Mouse (Mus musculus): ENCODE measurements at regions not wholly inside any gene's neighbourhood (a gene's known extent, or its start where the extent isn't known, plus 50 kb on each side); places are given as distances from the start of the nearest gene placed in this dataset.

DNA sequence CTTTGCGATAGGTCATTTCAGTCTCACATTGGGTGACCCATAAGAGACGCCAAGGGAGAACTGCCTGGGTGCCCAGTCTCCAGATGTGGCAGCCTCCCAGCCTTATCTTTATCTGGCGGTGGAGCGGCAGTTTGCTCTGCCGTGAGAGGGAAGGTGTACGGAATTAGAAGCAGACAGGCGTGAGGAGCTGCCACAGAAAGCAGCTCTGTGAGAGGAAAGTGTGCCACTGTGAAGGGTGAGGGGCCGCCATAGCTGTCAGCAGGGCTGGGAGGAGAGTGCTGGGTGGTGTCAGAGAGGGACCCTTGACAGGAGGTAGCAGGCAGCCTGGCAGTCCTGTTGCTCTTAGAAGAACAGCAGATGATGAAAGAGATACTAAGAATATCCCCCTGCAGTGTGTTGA lies 375.0 kb downstream of the Cdh26 start:
- DNase-seq (ENCODE audit: low spot score), result no peak

GRCm38 (mm10) chr2:178821552-178821951 lies 391.2 kb downstream of the Cdh26 start:
- no peak for DNase-seq (ENCODE audit: low spot score)

- DNase-seq (ENCODE audit: low spot score), result no peak
Observed at GRCm38 (mm10) chr2:178830313-178830712, 400.0 kb downstream of the Cdh26 start.

- DNase-seq (ENCODE audit: low spot score), result no peak
Observed at GRCm38 (mm10) chr2:178834986-178835385, 404.7 kb downstream of the Cdh26 start.

- DNase-seq (ENCODE audit: low spot score), result no peak
Observed at GRCm38 (mm10) chr2:178838571-178838970, 408.2 kb downstream of the Cdh26 start.

GRCm38 (mm10) chr2:178840975-178841374 lies 410.6 kb downstream of the Cdh26 start:
- DNase-seq (ENCODE audit: low spot score), result no peak

DNA sequence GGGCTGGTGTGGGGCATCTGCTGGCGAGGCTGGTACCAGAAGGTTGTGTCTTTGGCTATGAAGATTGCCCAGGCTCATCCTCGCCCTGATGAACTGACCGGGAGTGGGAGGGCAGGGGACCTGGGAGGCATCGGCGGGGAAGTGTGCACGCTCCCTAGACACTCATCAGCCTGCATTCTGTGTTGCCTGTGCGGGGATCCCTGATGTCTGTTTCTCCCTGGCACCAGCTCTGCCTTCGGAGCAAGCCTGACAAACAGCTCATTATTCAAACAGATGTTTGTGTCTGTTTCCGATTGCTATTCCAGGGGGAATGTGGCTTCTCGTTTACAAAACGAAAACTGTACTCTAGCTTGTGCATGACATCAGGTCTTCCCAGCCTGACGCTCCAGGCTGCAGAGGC lies 412.3 kb downstream of the Cdh26 start:
- no peak for DNase-seq (ENCODE audit: low spot score)

DNA sequence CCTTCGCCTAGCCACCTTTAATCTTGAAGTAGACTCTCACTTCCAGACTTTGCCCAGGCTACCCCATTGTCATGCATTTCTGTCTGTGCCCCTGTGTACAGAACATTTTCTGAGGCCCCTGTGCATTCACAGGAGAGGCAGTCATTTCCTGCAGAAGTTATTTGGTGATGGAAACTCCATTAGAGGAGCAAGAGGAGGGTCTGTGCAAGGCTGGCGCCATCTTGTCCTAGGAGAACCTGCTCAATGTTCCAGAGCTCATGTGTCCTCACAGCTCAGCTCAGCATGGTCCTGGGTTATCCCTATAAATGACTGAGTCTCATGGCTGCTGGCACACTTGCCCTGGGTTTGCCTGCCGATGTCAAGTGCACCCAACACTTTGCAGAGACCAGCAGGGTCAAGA lies 413.1 kb downstream of the Cdh26 start:
- no peak for DNase-seq (ENCODE audit: low spot score)

GRCm38 (mm10) chr2:178844561-178844960 lies 414.2 kb downstream of the Cdh26 start:
- DNase-seq (ENCODE audit: low spot score), result no peak

GRCm38 (mm10) chr2:178850320-178850719 lies 420.0 kb downstream of the Cdh26 start:
- DNase-seq (ENCODE audit: low spot score), result no peak

- no peak for DNase-seq (ENCODE audit: low spot score)
Observed at GRCm38 (mm10) chr2:178850769-178851168, 420.4 kb downstream of the Cdh26 start.

GRCm38 (mm10) chr2:178854012-178854411 lies 423.7 kb downstream of the Cdh26 start:
- DNase-seq (ENCODE audit: low spot score), result no peak

DNA sequence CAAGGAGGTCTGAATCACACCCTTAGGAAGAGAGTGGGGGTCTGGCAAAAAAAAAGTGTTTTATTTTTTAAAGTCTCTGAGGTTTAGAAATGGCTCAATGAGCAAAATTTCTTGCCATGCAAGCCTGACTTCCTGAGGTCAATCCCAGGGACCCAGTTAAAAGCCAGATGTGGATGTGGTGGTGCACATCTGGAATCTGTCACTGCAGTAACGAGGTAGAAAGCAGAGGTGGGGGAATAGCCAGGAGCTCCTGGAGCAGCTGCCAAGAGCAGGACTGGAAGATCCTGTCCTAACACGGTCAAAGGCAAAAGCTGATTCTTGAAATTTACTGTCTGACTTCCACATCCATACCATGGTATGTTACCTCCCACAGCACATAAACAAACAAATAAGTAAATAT lies 424.4 kb downstream of the Cdh26 start:
- DNase-seq (ENCODE audit: low spot score), result no peak

GRCm38 (mm10) chr2:178862620-178863019 lies 432.3 kb downstream of the Cdh26 start:
- DNase-seq (ENCODE audit: low spot score), result no peak

- no peak for DNase-seq (ENCODE audit: low spot score)
Observed at GRCm38 (mm10) chr2:178867086-178867485, 436.8 kb downstream of the Cdh26 start.

DNA sequence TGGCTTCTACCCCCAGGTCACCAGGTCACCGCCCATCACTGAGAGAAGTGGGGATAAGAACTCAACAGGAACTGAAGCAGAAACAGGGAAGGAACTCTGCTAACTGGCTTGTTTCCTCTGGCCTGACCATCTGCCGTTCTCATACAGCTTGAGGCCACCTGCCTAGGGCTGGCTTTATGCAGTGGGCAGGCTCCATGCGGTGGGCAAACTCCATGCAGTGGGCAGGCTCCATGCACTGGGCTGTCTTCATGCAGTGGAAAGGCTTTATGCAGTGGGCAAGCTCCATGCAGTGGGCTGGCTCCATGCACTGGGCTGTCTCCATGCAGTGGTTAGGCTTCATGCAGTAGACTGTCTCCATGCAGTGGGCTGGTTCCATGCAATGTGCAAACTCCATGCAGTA lies 438.8 kb downstream of the Cdh26 start:
- DNase-seq (ENCODE audit: low spot score), result no peak

DNA sequence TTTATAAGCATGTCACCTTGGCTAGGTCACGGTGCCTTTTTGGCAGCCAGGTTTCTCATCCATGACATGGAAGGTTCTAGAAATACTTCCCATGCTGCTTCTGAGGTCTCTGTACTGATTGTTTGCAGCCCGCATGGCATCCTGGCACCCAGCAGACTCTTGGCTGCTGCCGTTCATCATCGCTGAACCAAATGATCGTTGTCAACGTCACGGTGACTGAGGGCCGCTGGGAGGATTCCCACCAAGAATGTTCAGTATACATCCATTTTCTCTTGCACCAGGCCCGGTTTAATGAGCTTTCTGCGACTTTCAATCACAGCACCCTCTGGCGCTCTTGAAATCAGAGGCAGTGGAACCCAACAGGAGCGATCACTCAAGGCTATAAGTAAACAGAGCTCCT lies 448.1 kb downstream of the Cdh26 start:
- DNase-seq (ENCODE audit: low spot score), result no peak

GRCm38 (mm10) chr2:178885686-178886085 lies 455.4 kb downstream of the Cdh26 start:
- DNase-seq (ENCODE audit: low spot score), result no peak

- no peak for DNase-seq (ENCODE audit: low spot score)
Observed at GRCm38 (mm10) chr2:178888704-178889103, 458.4 kb downstream of the Cdh26 start.

- DNase-seq (ENCODE audit: low spot score), result no peak
Observed at GRCm38 (mm10) chr2:178902397-178902796, 472.1 kb downstream of the Cdh26 start.

DNA sequence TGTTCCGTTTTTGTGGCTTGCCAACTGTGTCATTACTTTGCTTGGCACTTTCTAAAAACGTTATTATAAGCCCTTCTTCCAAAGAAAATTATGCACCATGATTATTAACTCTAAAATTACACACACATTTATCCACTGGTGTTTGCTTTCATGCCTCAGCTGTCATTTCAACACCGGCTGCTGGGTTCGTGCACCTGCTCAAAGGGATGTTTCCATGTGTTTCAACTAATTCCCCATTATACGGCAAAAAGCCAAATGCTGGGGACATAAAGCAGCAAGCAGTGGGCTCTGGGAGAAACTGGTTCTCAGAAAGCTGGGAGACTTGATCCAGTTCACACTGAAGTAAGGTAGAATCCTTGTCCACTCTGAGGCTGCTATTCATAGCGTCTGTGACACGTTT lies 479.0 kb downstream of the Cdh26 start:
- no peak for DNase-seq (ENCODE audit: low spot score)

GRCm38 (mm10) chr2:178911646-178912045 lies 481.3 kb downstream of the Cdh26 start:
- no peak for DNase-seq (ENCODE audit: low spot score)

DNA sequence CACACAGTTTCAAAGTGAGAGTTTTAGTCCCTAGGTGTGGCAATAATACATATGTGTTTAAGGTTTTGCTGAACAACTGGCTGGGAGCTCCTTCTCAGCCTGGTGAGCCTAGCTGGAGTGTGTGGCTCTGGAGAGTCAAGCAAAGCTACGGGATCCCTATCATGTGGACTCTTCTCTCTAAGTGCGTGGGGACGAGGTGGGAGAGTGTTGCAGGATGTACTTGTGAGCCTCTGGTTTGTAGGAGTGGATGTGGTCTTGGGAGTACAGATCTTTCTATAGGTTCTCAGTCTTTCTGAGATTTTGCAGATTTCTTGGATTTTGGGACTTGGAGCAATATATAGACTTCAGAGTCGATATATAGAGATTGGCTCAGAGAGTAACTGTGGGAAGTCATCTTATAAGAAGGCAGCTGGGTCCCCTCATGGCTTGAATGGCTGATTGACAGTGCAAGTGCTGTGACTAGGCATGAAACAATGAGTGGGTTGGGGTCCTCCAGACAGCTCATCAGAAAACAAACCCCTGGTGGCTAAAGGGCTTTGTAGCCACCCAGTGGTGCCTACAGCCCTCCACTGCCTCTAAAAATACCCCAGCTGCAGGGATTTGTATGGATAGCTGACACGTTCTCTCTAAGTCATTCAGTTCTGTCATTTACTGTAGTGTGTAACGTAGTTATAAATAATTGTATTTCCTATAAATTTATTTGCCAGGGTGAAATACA lies 486.1 kb downstream of the Cdh26 start:
- no peak for DNase-seq (ENCODE audit: low spot score)

- DNase-seq (ENCODE audit: low spot score), result no peak
Observed at GRCm38 (mm10) chr2:178924456-178925115, 494.3 kb downstream of the Cdh26 start.

Measured in urinary bladder, adult 2 months (tissue).